Mouse (Mus musculus) heart, postnatal 0 days (tissue): ENCODE measurements at regions not wholly inside any gene's neighbourhood (a gene's known extent, or its start where the extent isn't known, plus 50 kb on each side); places are given as distances from the start of the nearest gene placed in this dataset.

Source experiments
- CTCF ChIP-seq: IDR thresholded peaks from 2 replicates; pipeline ENCODE4 v1.5.1; 2016; ENCODE audit warnings: antibody characterized with exemption, control low read depth, low read depth
- EP300 ChIP-seq: IDR thresholded peaks from 2 replicates; pipeline ENCODE4 v1.6.1; 2016; ENCODE audit warnings: antibody characterized with exemption, low read depth

GRCm38 (mm10) chr2:101266685-101267374 is 357.7 kb upstream of the Rag2 start:
- no peak for TF ChIP-seq EP300
- TF ChIP-seq CTCF = no peak
